Mouse (Mus musculus) spleen, adult 2 months (tissue): ENCODE data around the gene Med17.

Experiments used
- CTCF ChIP-seq: fragments of 200-500 bp; IDR thresholded peaks from 2 replicates; pipeline ENCODE4 v1.5.1; 2011; ENCODE audit warnings: mild to moderate bottlenecking, inconsistent platforms; ENCODE audit not compliant: insufficient read depth, insufficient read length, insufficient replicate concordance; ENCODE audit errors: extremely low read depth
- POLR2A ChIP-seq: fragments of 200-500 bp; IDR thresholded peaks from 2 replicates; pipeline ENCODE4 v1.6.1; 2011; ENCODE audit warnings: low read depth, low read length, inconsistent platforms

DNA sequence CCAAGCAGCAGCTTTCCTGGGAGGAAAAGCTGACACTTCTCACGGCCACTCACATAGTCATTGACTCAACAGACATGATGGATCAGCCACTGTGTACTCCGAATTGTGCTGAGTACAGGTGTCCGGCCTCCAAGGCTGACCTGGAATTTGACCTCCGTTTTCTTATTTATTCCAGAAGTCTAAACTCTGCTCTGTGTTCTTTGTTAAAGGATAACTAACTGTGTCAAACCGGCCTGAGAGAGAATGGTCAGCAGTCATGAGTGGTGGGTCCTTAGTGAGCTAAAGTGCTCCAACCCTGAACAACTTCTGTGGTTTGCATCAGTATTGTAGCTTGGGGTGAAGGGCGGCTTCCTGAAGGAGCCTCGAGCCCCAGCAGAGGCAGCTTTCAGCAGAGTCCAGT lies 27.5 kb downstream of the Med17 start:
- TF ChIP-seq POLR2A, result no peak
- TF ChIP-seq CTCF, result no peak
